Mouse (Mus musculus) kidney, adult 2 months (tissue): ENCODE measurements at regions not wholly inside any gene's neighbourhood (a gene's known extent, or its start where the extent isn't known, plus 50 kb on each side); places are given as distances from the start of the nearest gene placed in this dataset.
A peak's percentile ranks its signal among the peaks of the same experiment; 100 is the strongest.

Experiments used
- DNase-seq: peaks from one replicate; pipeline ENCODE4 v3.0.0; 2021
- H3K27ac ChIP-seq: fragments of 200-500 bp; 2 replicates; pipeline ENCODE4 v1.5.1; 2012; ENCODE audit warnings: low read depth, low read length, control low read depth, inconsistent platforms; ENCODE audit not compliant: insufficient read depth
- H3K27me3 ChIP-seq: fragments of 200-500 bp; replicated peaks from 2 replicates; pipeline ENCODE4 v1.6.1; 2012; ENCODE audit warnings: mild to moderate bottlenecking, moderate library complexity, low read length, inconsistent platforms; ENCODE audit not compliant: control insufficient read depth, insufficient read depth
- H3K36me3 ChIP-seq: fragments of 200-500 bp; 2 replicates; pipeline ENCODE4 v1.6.1; 2012; ENCODE audit warnings: mild to moderate bottlenecking, moderate library complexity, low read length, inconsistent platforms; ENCODE audit not compliant: control insufficient read depth, insufficient read depth
- H3K4me1 ChIP-seq: fragments of 200-500 bp; 2 replicates; pipeline ENCODE4 v1.6.1; 2011; ENCODE audit warnings: low read length; ENCODE audit not compliant: control insufficient read depth, insufficient read depth
- H3K4me3 ChIP-seq: fragments of 200-500 bp; 2 replicates; pipeline ENCODE4 v1.5.1; 2011; ENCODE audit warnings: mild to moderate bottlenecking, low read depth, low read length, control low read depth; ENCODE audit not compliant: insufficient read depth
- CTCF ChIP-seq: fragments of 200-500 bp; conservative IDR thresholded peaks from 2 replicates; pipeline ENCODE4 v1.5.1; 2011; ENCODE audit warnings: low read depth, mild to moderate bottlenecking, control low read depth, low read length, moderate library complexity, mixed read lengths; ENCODE audit not compliant: insufficient read depth, insufficient read length
- POLR2A ChIP-seq: fragments of 200-500 bp; IDR thresholded peaks from one replicate; pipeline ENCODE4 v1.6.1; 2011; ENCODE audit warnings: low read depth, low read length, control low read depth
- whole genome bisulfite sequencing: fragments of 180-500 bp; shearing (Covaris S2); methylation state at CpG from one replicate; pipeline ENCODE4 v1.1.7; 2018; 5-methylcytosine and 5-hydroxymethylcytosine counted together

- WGBS, result 44% methylated on average over 4 of the region's 4 CpGs
- Histone ChIP-seq H3K27me3 (no peaks in the 10 kb centered on the region), H3K36me3 (no peaks in the 10 kb centered on the region), H3K4me1 (no peaks in the 10 kb centered on the region), H3K4me3 (no peak overlapping the region), H3K27ac (no peak overlapping the region)
- TF ChIP-seq POLR2A (no peak), CTCF (peak; percentile 83)
- DNase-seq, result peak; percentile 73
Observed at GRCm38 (mm10) chr8:26443041-26443440, 323.7 kb downstream of the Gm45692 start.

- Histone ChIP-seq H3K4me1 (no peaks in the 10 kb centered on the region), H3K27ac (no peak overlapping the region), H3K27me3 (no peaks in the 10 kb centered on the region), H3K36me3 (no peaks in the 10 kb centered on the region), H3K4me3 (no peak overlapping the region)
- no peak for DNase-seq
- WGBS, result 91% methylated on average over 11 of the region's 11 CpGs
- TF ChIP-seq CTCF, result no peak
- no peak for TF ChIP-seq POLR2A
Observed at GRCm38 (mm10) chr8:26443735-26444134, 324.4 kb downstream of the Gm45692 start.

- Histone ChIP-seq H3K36me3 (no peaks in the 10 kb centered on the region), H3K27me3 (no peaks in the 10 kb centered on the region), H3K27ac (no peak overlapping the region), H3K4me3 (no peak overlapping the region), H3K4me1 (no peaks in the 10 kb centered on the region)
- 64% methylated on average over 4 of the region's 4 CpGs for WGBS
- TF ChIP-seq CTCF (no peak), POLR2A (no peak)
- no peak for DNase-seq
Observed at GRCm38 (mm10) chr8:26445991-26446390, 326.7 kb downstream of the Gm45692 start.

- no peak for DNase-seq
- Histone ChIP-seq H3K36me3 (no peaks in the 10 kb centered on the region), H3K27me3 (no peaks in the 10 kb centered on the region), H3K4me3 (no peak overlapping the region), H3K27ac (no peak overlapping the region), H3K4me1 (no peaks in the 10 kb centered on the region)
- TF ChIP-seq CTCF (no peak), POLR2A (no peak)
- WGBS, result 82% methylated on average over 8 of the region's 8 CpGs
Observed at GRCm38 (mm10) chr8:26447886-26448640, 328.7 kb downstream of the Gm45692 start.

GRCm38 (mm10) chr8:26449291-26449690 lies 330.0 kb downstream of the Gm45692 start:
- Histone ChIP-seq H3K27me3 (no peaks in the 10 kb centered on the region; the same call in 1 of the 2 replicates), H3K4me3 (no peak overlapping the region), H3K27ac (no peak overlapping the region), H3K4me1 (no peaks in the 10 kb centered on the region), H3K36me3 (no peaks in the 10 kb centered on the region)
- no peak for DNase-seq
- TF ChIP-seq CTCF (no peak), POLR2A (no peak)
- WGBS, result 94% methylated on average over 7 of the region's 7 CpGs

GRCm38 (mm10) chr8:26450543-26450942 lies 331.2 kb downstream of the Gm45692 start:
- no peak overlapping the region for H3K4me3 ChIP-seq
- no peaks in the 10 kb centered on the region; the same call in 1 of the 2 replicates for H3K27me3 ChIP-seq
- no peaks in the 10 kb centered on the region for H3K36me3 ChIP-seq
- H3K4me1 ChIP-seq, result no peaks in the 10 kb centered on the region
- DNase-seq, result no peak
- no peak overlapping the region for H3K27ac ChIP-seq
- WGBS, result 51% methylated on average over 10 of the region's 10 CpGs
- TF ChIP-seq CTCF (no peak), POLR2A (no peak)

GRCm38 (mm10) chr8:26452976-26453573 lies 333.7 kb downstream of the Gm45692 start:
- no peak overlapping the region for H3K4me3 ChIP-seq
- no peaks in the 10 kb centered on the region for H3K36me3 ChIP-seq
- H3K4me1 ChIP-seq, result no peaks in the 10 kb centered on the region
- no peak overlapping the region for H3K27ac ChIP-seq
- no peak for DNase-seq
- WGBS, result 46% methylated on average over 5 of the region's 5 CpGs
- no peaks in the 10 kb centered on the region; the same call in 1 of the 2 replicates for H3K27me3 ChIP-seq
- TF ChIP-seq CTCF (no peak), POLR2A (no peak)
